Mouse (Mus musculus) liver, adult 2 months (tissue): ENCODE results near the gene Gm20431.

Source experiments
- CTCF ChIP-seq: fragments of 200-500 bp; IDR thresholded peaks from 2 replicates; pipeline ENCODE4 v1.5.1; 2011; ENCODE audit warnings: low read depth, low read length, control low read depth
- POLR2A ChIP-seq: fragments of 200-500 bp; IDR thresholded peaks from 2 replicates; pipeline ENCODE4 v1.6.1; 2011; ENCODE audit warnings: low read length, control low read depth; ENCODE audit not compliant: insufficient read depth; ENCODE audit errors: extremely low read depth

DNA sequence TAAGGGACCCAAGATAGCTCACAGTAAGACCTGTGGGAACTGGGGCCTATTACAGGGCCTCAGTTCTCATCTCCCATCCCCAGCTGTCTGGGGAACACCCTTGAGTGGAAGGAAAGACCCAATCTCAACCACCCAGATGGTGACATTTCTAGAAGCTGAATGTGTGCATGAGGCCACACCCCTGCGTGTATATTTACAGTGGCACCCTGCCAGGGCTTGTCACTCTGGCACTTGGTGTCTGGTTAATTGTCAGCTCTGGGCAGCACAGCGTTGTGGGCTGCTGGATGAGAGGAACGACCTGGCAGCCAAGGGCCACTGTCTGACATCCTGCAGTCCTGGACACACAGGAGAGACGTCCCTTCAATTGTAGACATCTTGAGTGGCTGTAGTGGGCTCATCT, 32.4 kb downstream of the Gm20431 start:
- no peak for TF ChIP-seq POLR2A
- no peak for TF ChIP-seq CTCF
